Mouse (Mus musculus) frontal cortex, adult (tissue): Measurements from ENCODE around the gene Hhat.

Experiments
- ATAC-seq: cut with Nextera tagmentation; 2 replicates; pipeline ENCODE4 v1.9.2; 2017; ENCODE audit warnings: mild to moderate bottlenecking, moderate library complexity, mixed read lengths; ENCODE audit not compliant: low TSS enrichment

The Hhat gene

DNA sequence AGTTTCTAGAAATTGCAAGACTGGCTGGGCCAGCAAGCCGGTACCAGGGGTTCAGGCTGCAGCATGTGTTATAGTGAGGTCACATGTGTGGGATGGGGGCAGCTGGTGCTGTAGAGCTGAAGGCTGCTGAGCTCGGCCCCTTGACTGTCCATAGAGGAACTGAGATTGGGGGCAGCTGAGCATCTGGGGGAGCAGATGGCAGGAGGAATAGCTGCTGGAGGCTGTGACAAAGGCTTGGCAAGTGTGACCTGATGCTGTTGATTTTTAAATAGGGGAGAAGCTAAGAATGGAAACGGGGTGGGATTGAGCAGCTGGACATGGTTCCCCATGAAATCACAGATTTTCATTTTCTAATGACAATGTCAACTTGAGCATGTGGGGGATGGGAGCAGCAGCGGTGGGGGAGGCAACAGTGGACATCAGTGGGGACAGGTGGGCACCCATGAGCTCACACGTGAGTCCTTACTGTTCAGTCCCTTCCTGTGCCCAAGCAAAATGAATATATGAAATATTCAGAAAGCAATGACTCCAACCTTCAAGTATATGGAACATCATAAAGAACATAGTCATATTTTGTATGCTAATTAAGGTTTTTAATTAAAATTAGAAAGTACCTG, 212.9 kb downstream of the Hhat start:
- peak; percentile 3; the same call in 1 of the 2 replicates for ATAC-seq

DNA sequence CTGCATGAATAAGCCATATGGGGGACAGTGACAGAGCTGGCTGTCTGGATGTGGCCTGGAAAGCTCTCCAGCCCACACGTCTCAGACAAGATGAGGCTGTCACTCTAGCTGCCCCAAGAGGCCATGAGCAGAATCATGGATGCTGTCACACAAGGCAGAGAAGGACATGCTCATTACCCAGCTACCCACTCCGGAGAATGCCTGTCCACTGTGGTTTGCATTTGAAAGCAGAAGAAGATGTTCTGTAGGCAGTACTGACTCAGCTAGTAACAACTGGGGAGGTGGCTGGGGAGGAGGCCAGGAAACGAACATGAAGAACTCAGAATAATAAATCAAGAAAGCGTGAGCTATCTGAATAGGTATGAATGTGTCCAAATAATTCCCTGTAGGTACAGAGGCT, 215.5 kb downstream of the Hhat start:
- peak; percentile 85 for ATAC-seq

DNA sequence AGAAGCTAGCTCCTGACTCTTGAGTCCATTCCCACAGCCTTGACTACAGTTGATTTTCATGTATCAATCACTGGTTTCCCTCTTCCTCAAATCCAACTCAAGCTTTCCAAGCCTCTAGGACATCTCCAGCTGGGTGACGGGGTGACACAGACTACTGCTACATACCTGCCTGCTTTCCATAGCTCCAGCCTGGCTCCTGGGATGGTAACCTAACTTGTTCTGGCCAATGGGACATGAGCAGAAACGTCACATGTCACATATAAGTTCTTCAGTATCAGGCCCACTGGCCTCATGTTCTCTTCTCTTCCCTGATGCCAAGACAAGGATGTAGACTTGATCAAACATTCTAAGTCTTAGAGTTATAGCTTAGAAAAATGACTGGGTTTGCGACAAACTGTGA, 220.5 kb downstream of the Hhat start:
- ATAC-seq = no peak

GRCm38 (mm10) chr1:192546843-192547242, 224.2 kb downstream of the Hhat start:
- peak; percentile 73 for ATAC-seq

DNA sequence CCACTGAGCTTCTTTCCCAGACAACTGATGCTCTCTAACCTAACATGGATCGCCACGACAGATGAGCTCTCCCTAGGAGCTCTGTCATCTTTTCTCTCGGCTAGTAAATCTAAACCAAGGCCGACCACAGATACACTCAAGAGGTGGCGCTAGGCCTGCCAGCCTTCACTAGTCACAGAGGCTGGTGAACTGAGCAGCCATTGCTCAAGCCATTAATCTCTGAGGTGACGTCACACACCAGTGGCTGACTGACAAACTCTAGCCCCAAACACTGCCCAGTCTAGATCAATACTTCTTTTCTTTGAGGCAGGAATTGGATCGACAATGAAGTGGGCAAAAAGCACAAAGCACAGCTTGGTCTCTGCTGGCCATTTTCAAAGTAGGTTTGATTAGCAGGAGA, 226.1 kb downstream of the Hhat start:
- ATAC-seq = no peak

DNA sequence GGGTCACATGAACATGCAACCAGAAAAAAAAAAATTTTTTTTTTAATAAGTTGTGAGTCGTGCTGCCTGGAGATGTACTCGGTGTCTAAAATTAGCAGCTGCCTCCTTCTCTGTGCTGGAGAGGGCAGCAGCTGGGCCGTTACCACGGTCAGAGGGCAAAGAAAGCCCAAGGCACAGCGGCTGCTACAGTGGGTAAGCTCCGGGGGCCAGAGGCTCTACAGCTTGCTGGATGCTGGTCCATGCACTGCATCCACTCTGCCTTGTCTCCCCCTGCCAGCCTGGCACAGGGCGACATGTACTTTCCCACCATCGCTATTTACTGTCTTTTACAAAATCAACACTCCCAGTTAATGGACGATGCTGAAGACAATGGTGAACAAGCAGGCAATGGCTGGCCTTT, 226.9 kb downstream of the Hhat start:
- no peak for ATAC-seq

GRCm38 (mm10) chr1:192543686-192544085, 227.3 kb downstream of the Hhat start:
- ATAC-seq = no peak

DNA sequence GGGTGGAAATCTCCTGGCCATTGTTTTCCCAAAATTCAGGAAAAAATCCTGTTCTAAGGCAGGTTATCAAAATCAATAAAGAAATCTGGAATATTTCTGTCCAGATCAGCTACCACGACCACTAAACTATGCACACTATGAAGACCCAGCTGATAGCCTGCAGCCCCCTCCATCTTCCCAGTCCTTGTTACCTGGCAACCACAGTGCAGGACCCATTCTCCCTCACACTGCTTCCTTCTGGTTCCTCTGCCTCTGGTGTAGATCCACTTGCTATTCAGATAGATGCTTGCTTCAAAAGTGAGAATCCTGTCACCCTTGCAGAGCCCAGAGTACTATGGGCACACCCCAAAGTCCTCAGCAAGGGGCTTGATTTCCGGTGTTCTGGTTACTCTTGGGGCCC, 228.9 kb downstream of the Hhat start:
- no peak for ATAC-seq

DNA sequence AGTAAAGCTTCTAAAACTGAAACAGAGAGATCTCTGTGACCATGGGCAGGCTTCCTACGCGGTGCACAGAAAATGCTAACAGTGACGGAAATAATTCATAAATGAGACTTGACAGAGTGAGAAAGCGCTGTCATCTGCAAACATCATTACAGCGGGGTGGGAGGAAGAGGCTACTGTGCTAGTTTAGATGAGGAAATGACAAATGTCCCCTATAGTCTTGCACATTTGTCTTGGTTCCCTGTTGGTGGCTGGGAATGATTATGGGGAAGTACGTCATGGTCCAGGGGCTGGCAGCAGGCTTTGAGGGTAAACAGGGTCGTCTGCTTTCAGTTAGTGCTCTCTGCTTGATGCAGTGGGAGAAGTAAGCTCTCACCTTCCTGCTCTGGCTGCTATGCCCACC, 233.9 kb downstream of the Hhat start:
- no peak for ATAC-seq

DNA sequence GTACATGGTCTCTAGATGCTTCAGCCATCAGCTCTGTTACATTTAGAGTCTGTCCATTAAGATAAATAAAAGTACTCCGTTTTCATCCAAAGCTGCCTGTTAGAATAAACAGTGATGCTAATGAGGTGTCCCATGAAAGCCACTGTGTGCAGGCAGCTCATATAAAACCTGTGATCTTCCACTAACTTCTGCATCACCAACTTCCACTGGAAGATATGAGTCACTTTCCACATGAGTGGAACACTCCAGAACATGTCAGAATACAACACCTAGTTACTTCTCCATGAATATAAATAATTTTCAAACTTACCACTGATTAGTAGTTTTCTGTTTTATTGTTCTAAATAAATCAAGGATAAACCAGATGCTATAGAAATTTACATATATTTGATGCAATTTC, 234.6 kb downstream of the Hhat start:
- ATAC-seq = no peak

GRCm38 (mm10) chr1:192533016-192533415, 238.0 kb downstream of the Hhat start:
- no peak for ATAC-seq

DNA sequence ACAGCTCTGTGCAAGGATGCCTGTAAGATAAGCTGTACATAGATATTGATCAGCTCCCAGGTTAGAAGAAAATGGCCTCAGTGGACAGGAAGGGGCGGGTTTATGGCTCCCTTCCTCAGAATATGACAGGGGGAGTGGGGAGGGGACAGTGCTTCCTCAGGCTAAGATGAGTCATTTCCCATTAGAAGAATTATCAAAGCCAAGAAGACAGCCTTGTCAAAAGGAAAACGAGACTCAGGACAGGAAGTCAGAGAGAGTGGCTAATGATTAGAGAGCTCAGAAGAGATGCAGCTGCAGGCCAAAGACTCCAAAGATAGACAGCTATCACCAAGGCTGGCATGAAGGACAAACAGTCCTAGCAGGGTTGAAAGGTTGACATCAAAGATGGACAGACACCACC, 238.8 kb downstream of the Hhat start:
- ATAC-seq = no peak

DNA sequence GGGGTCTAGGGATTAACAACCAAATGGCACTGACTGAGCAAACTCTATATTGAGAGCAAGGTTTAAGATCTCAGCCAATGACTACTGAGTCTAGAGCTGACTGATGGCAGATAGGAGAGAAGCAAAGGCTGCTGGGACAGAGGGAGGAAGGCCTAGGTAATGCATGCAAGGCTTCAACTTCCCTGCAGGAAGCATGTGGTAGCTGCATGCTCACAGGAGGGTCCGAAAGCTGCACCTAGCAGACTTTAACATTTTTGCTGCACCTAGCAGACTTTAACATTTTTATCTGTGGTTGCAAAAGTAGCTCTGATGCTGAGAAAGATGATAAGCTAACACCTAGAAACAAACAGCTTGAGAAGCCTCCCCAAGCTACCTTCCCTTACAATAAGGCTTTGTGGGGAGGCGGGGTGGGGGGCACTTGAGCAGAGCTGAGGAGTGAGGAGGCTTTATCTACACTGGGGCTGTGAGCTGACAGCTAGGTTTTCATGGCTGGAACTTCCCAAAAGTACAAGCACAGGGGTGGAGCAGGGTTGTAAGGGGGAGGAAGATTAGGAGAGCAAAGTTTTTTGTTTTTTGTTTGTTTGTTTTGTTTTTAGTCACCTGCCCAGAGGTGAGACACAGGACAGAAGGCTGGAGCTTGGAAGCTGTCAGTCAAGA, 239.4 kb downstream of the Hhat start:
- no peak for ATAC-seq

GRCm38 (mm10) chr1:192525711-192526350, 245.2 kb downstream of the Hhat start:
- peak; percentile 33; the same call in 1 of the 2 replicates for ATAC-seq

- ATAC-seq = peak; percentile 53; the same call in 1 of the 2 replicates
Observed at GRCm38 (mm10) chr1:192522376-192523178, 248.4 kb downstream of the Hhat start.

- no peak for ATAC-seq
Observed at GRCm38 (mm10) chr1:192520836-192521435, 250.1 kb downstream of the Hhat start.

- no peak for ATAC-seq
Observed at GRCm38 (mm10) chr1:192519713-192520112, 251.3 kb downstream of the Hhat start.

- no peak for ATAC-seq
Observed at GRCm38 (mm10) chr1:192515373-192515772, 255.7 kb downstream of the Hhat start.

GRCm38 (mm10) chr1:192512821-192513220, 258.2 kb downstream of the Hhat start:
- no peak for ATAC-seq

- no peak for ATAC-seq
Observed at GRCm38 (mm10) chr1:192503651-192504050, 267.4 kb downstream of the Hhat start.

GRCm38 (mm10) chr1:192502835-192503234, 268.2 kb downstream of the Hhat start:
- ATAC-seq = no peak

DNA sequence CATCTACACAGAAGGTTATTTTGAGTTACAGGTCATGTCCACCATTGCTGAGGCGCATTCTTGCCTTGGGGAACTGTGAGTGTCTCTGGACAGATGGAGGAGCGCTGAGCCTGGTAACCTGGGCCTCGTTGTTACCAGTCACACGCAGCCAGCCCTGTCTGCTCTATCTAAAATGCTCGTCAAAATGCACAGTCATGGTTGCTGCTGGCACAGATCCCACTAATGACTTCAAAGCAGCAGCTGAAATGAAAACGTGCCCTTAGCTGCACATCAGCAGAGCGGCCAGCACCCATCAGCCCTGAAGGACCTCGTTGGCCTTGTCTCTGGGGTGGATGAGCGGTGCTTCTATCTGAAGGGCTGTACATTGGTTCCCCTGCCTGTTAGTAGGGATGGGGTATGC, 269.0 kb downstream of the Hhat start:
- no peak for ATAC-seq
